Mouse (Mus musculus): ENCODE data around the gene Pygm. TPM values are rescaled to one million over a fixed set of nuclear protein-coding genes. Genes with fewer than 3 reads are reported as not detected.
A peak's percentile ranks its signal among the peaks of the same experiment; 100 is the strongest.

Gene Pygm
- polyA plus RNA-seq, 1 experiment from 2014 or later, result 6.0 TPM

DNA sequence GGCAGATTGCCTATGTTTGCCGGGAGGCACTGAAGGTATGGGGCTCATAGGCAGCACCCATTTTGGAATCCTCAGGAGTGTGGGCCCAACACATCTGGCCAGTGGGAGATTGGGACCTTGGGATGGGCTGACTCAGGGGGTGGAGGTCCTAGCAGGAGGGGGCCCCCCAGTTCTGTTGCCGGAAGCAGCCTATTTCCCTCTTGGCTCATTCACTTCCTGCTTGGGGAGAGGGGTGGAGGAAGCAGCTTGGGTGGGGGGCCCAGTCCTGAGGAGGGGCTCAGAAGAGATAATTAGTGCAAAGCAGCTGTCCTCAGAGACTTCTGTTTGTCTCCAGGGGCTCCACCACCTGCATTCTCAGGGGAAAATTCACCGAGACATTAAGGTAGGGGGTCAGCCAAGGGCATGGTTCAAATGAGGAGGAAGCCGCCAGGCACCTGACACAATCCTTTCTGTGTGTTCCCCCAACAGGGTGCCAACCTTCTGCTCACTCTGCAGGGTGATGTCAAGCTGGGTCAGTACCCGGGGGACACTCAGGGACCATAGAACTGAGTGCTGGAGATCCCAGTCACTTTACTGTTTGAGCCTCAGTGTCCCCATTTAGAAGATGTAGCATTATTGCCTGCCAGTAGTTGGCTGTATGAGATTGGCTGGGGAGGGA, 41.8 kb upstream of the Pygm start:
- no peaks in the 10 kb centered on the region for H3K9me3 ChIP-seq
- H3K9ac ChIP-seq, result no peak overlapping the region
- ATAC-seq (ENCODE audit: insufficient number of reproducible peaks, insufficient read depth, low FRiP score, low TSS enrichment), result no peak
- peak overlapping the region; percentile 95 for H3K4me2 ChIP-seq (replicated peaks)
- H3K4me1 ChIP-seq, result peaks cover 7% of the 10 kb centered on the region; the same call in 1 of the 2 replicates
- H3K36me3 ChIP-seq, result peaks cover 66% of the 10 kb centered on the region
- H3K27me3 ChIP-seq, result no peaks in the 10 kb centered on the region
- WGBS, result 72% methylated on average over 5 of the region's 5 CpGs
- H3K4me3 ChIP-seq, result peak overlapping the region; percentile 65; the same call in 1 of the 2 replicates
- no peak overlapping the region for H3K27ac ChIP-seq

DNA sequence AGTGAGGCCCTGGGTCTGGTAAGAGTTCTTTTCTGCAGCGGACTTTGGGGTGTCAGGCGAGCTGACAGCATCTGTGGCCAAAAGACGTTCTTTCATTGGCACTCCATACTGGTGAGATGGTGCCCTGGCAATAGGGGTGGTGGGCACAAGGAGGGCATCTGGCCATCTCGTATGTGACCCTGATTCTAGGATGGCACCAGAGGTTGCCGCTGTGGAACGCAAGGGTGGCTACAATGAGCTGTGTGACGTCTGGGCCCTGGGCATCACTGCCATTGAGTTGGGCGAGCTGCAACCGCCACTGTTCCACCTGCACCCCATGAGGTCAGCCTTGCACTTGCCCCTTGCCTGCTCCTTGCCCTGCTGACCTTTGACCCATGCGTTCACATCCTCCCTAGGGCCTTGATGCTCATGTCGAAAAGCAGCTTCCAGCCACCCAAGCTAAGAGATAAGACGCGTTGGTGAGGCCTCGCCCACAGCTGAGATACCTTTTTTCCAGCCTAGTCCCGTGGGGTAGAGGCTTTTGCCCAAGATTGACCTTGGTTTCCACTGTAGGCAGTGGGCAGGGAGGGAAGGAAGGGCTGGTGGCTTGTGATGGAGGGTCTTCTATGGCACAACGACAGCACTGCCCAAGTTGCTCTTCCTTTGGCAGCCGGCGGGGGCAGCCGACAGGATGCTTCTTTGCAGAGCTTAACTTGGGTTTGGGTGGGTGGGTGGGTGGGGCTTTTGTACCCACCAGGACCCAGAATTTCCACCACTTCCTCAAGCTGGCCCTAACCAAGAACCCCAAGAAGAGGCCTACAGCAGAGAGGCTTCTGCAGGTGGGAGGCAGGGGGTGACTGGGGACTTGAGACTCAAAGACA, 40.9 kb upstream of the Pygm start:
- Histone ChIP-seq H3K27me3 (no peaks in the 10 kb centered on the region), H3K9me3 (no peaks in the 10 kb centered on the region), H3K36me3 (peaks cover 61% of the 10 kb centered on the region), H3K27ac (no peak overlapping the region), H3K4me2 (replicated peaks) (no peak overlapping the region), H3K4me1 (peaks cover 7% of the 10 kb centered on the region; the same call in 1 of the 2 replicates), H3K4me3 (no peak overlapping the region), H3K9ac (no peak overlapping the region)
- WGBS, result 87% methylated on average over 19 of the region's 19 CpGs
- ATAC-seq (ENCODE audit: insufficient number of reproducible peaks, insufficient read depth, low FRiP score, low TSS enrichment), result no peak

DNA sequence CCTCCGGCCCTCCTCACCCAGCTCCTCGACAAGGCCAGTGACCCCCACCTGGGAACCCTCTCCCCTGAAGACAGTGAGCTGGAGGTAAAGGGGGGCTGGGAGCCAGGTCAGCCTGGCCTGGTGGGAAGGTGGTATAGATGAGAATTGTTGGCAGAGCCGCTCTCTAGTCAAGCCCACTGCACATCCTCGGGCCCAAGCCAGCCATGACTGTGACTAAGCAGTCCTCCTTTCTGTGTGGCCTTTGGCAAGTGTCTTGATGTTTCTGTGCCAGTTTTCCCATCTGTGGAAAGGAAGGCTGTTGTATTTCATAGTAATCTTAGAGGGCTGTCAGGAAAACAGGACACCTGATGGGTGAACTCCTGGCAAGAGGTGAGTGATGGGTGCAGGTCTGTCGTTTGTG, 40.2 kb upstream of the Pygm start:
- Histone ChIP-seq H3K4me2 (replicated peaks) (no peak overlapping the region), H3K9ac (no peak overlapping the region), H3K4me1 (peaks cover 12% of the 10 kb centered on the region), H3K27me3 (no peaks in the 10 kb centered on the region), H3K36me3 (peaks cover 54% of the 10 kb centered on the region), H3K9me3 (no peaks in the 10 kb centered on the region), H3K27ac (no peak overlapping the region), H3K4me3 (no peak overlapping the region)
- WGBS, result 90% methylated on average over 5 of the region's 5 CpGs
- ATAC-seq (ENCODE audit: insufficient number of reproducible peaks, insufficient read depth, low FRiP score, low TSS enrichment), result no peak

DNA sequence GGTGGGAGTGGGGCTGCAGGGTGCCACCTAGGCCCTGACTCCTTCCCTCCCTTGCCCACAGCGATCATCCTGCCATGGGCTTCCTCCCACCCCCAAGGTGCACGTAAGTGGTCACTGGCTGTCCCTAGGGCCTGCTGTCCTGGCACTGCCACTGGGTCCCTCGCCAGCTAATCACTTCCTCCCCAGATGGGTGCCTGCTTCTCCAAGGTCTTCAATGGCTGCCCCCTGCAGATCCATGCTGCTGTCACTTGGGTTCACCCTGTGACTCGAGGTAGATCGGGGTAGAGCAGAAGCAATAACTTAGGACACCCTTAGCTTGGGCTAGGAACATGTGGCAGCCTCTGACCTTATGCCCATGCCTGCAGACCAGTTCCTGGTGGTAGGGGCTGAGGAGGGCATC, 38.2 kb upstream of the Pygm start:
- H3K27me3 ChIP-seq, result no peaks in the 10 kb centered on the region
- H3K36me3 ChIP-seq, result peaks cover 43% of the 10 kb centered on the region
- no peak overlapping the region for H3K4me2 ChIP-seq (replicated peaks)
- no peak overlapping the region for H3K27ac ChIP-seq
- no peak for ATAC-seq (ENCODE audit: insufficient number of reproducible peaks, insufficient read depth, low FRiP score, low TSS enrichment)
- WGBS, result 92% methylated on average over 5 of the region's 5 CpGs
- H3K9ac ChIP-seq, result no peak overlapping the region
- no peaks in the 10 kb centered on the region for H3K9me3 ChIP-seq
- no peak overlapping the region for H3K4me3 ChIP-seq
- peaks cover 12% of the 10 kb centered on the region for H3K4me1 ChIP-seq

DNA sequence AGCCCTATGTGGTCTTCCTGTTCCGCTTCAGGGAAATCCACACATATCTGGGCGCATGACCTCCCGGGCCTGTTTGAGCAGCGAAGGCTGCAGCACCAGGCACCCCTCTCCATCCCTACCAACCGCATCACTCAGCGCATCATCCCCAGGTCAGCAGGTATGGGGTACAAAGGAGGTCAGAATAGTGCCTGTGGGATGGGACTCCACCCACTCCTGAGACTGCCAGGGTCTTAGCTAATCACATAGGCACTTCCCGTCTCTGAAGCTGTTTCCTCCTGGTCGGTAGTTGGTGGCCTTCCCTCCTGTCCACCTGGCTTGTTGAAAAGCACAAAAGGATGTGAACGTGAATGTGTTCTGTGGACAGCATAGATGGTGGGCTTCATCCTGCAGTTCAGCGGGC, 37.5 kb upstream of the Pygm start:
- no peak for ATAC-seq (ENCODE audit: insufficient number of reproducible peaks, insufficient read depth, low FRiP score, low TSS enrichment)
- Histone ChIP-seq H3K9ac (no peak overlapping the region), H3K27me3 (no peaks in the 10 kb centered on the region), H3K9me3 (no peaks in the 10 kb centered on the region), H3K4me3 (no peak overlapping the region), H3K4me1 (peaks cover 18% of the 10 kb centered on the region), H3K27ac (no peak overlapping the region), H3K4me2 (replicated peaks) (no peak overlapping the region), H3K36me3 (peaks cover 43% of the 10 kb centered on the region)
- WGBS, result 89% methylated on average over 10 of the region's 10 CpGs

DNA sequence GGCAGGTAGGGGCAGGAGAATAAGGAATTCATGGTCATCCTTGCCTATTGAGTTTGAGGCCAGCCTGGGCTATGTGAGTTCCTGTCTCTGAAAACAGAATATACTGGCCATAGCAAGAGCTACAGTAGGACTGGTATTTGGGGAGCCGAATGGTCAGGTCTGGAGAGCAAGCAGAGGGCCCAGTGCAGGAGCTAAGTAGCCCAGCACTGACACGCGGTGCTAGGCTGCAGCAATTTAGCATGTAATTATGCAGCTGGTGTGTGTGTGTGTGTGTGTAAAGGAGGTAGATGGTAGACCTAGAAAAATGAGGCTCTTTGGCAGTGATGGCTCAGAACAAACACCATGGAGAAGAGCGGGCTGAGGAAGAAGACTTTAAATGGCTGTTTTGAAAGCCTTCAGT, 36.6 kb upstream of the Pygm start:
- Histone ChIP-seq H3K9ac (no peak overlapping the region), H3K4me2 (replicated peaks) (no peak overlapping the region), H3K36me3 (peaks cover 44% of the 10 kb centered on the region), H3K9me3 (no peaks in the 10 kb centered on the region), H3K27me3 (no peaks in the 10 kb centered on the region), H3K4me3 (no peak overlapping the region), H3K4me1 (peaks cover 18% of the 10 kb centered on the region), H3K27ac (no peak overlapping the region)
- no peak for ATAC-seq (ENCODE audit: insufficient number of reproducible peaks, insufficient read depth, low FRiP score, low TSS enrichment)
- 87% methylated on average over 4 of the region's 4 CpGs for WGBS

DNA sequence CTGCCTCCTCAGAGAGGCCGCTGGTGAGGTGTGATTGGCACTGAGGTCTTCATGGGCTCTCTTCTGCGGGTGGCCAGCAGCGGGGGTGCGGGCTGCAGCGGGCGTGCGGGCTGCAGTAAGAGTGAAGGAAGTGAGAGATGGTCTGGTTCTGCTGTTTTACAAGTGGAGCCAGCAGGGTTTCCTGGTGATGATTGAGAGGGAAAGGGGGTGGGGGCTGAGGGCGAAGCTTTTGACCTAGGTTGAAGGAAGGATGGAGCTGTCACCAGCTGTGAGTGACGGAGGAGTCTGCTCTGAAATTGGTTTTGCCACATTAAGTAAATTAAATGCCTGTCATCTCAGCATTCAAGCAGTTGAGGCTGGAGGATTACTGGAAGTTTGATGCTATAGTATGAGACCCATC, 35.5 kb upstream of the Pygm start:
- H3K4me1 ChIP-seq, result peaks cover 18% of the 10 kb centered on the region
- H3K36me3 ChIP-seq, result peaks cover 54% of the 10 kb centered on the region
- no peak overlapping the region for H3K4me3 ChIP-seq
- peak overlapping the region; percentile 54; the same call in 1 of the 2 replicates for H3K27ac ChIP-seq
- no peaks in the 10 kb centered on the region for H3K27me3 ChIP-seq
- H3K9me3 ChIP-seq, result no peaks in the 10 kb centered on the region
- no peak overlapping the region for H3K9ac ChIP-seq
- no peak overlapping the region for H3K4me2 ChIP-seq (replicated peaks)
- ATAC-seq (ENCODE audit: insufficient number of reproducible peaks, insufficient read depth, low FRiP score, low TSS enrichment), result no peak
- WGBS, result 48% methylated on average over 9 of the region's 9 CpGs

DNA sequence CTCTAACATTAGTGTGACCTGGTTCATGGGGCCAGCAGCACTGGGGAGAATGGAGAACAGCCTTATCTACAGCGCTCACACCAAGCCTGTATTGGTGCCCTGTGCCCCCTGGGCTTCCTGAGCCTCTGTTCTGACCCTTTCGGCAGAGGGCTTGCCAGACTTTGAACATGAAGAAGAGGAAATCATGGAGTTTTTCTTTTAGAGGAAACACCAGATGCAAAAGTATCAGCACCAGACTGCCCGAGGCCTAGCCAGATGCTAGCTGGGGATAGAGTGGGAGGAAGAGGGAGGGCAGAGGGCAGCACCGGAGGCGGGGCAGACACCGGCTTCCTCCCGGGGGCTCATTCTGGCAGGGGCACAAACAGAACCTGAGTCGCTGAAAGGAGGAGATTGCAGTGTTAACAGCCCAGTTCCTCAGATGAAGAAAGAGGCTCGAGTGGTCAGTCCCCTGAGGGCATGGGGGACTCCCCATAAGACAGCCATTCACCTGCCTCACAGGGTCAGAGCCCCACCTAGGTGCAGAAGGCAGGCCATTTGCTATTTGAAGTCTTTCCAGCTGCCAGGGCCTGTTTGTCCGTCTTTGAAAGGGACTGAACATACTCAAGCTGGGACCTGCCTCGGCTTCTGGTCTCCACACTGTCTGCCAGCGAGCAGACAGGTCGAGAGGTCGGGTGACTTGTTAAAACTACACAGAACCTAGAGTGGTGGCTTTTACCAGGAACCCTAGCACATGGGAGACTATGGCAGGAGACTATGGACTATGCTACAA, 34.8 kb upstream of the Pygm start:
- Histone ChIP-seq H3K4me3 (no peak overlapping the region), H3K4me1 (peaks cover 18% of the 10 kb centered on the region), H3K27ac (peak overlapping the region; percentile 46; the same call in 1 of the 2 replicates), H3K9me3 (no peaks in the 10 kb centered on the region), H3K4me2 (replicated peaks) (no peak overlapping the region), H3K36me3 (peaks cover 50% of the 10 kb centered on the region), H3K27me3 (no peaks in the 10 kb centered on the region), H3K9ac (0 out of 2 replicates have a peak overlapping the region, but pooled peaks have one; percentile 7)
- ATAC-seq (ENCODE audit: insufficient number of reproducible peaks, insufficient read depth, low FRiP score, low TSS enrichment), result no peak
- 17% methylated on average over 14 of the region's 14 CpGs for WGBS

DNA sequence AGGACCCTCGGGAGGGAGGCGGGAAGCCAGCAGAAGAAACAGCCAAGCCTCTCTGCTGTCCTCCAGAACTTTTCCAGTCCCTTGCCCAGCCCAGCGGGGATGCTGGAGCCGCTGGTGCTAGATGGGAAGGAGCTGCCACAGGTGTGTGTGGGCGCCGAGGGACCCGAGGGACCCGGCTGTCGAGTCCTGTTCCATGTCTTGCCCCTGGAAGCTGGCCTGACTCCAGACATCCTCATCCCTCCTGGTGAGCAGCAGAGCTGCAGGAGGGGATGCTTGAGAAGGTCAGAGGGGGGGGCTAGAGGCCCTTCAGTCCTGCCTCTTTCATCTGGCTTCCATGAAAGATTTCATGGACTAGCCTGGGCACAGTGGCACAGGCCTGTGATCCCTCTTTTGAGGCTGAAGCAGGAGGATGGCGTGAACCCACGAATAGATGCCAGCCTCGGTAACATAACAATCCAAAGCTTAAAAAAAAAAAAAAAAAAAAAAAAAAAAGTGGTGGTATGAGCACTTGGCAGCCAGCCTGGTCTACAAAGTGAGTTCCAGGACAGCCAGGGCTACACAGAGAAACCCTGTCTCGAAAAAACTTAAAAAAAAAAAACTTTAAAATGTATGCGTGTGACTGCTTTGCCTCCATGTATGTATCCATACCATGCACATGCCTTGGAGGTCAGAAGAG, 32.6 kb upstream of the Pygm start:
- H3K4me1 ChIP-seq, result peaks cover 18% of the 10 kb centered on the region
- ATAC-seq (ENCODE audit: insufficient number of reproducible peaks, insufficient read depth, low FRiP score, low TSS enrichment), result no peak
- H3K27ac ChIP-seq, result no peak overlapping the region
- H3K4me3 ChIP-seq, result no peak overlapping the region
- H3K9me3 ChIP-seq, result no peaks in the 10 kb centered on the region
- 66% methylated on average over 14 of the region's 14 CpGs for WGBS
- H3K27me3 ChIP-seq, result no peaks in the 10 kb centered on the region
- peaks cover 30% of the 10 kb centered on the region for H3K36me3 ChIP-seq
- no peak overlapping the region for H3K4me2 ChIP-seq (replicated peaks)
- 0 out of 2 replicates have a peak overlapping the region, but pooled peaks have one; percentile 7 for H3K9ac ChIP-seq

DNA sequence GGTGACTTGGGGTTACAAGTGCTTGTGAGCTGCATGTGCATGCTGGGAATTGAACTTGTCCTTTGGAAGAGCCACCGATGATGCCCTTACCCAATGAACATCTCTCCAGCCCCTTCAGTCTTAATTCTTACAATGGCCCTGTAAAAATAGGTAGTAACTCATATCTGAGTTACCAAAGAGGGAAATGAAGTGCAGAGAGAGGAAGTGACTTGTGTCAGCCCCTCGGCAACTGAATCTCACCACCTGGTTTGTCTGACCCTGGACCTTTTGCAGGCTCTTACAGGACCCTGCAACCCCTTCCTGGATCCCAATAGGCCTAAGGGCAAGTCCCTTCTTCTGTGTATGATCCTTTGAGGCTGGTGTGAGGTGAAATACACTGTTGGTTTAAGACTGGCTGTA, 32.1 kb upstream of the Pygm start:
- H3K4me3 ChIP-seq, result no peak overlapping the region
- peaks cover 18% of the 10 kb centered on the region for H3K4me1 ChIP-seq
- peaks cover 24% of the 10 kb centered on the region; the same call in 1 of the 2 replicates for H3K36me3 ChIP-seq
- H3K27ac ChIP-seq, result no peak overlapping the region
- no peaks in the 10 kb centered on the region for H3K9me3 ChIP-seq
- H3K27me3 ChIP-seq, result no peaks in the 10 kb centered on the region
- no peak overlapping the region for H3K4me2 ChIP-seq (replicated peaks)
- H3K9ac ChIP-seq, result no peak overlapping the region
- WGBS, result 81% methylated on average over 2 of the region's 2 CpGs
- no peak for ATAC-seq (ENCODE audit: insufficient number of reproducible peaks, insufficient read depth, low FRiP score, low TSS enrichment)

DNA sequence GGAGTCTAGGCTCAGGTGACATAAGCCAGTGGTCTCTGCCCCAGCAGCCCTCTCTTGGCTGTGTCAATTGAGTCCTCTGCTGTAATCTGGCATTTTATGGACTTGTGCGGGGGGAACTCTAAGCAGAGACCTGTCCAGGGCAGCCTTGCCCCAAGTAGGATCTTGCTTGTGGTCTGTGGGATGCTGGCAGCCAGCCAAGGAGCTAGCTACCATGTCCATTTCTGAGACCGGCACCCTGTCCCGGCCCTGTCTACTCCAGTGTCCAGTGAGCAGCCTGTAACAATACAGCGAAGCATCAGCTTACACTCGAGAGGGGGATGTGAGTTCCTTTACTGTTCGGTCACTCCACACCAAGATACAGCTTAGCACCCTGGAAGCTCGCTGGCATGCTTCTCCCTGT, 30.2 kb upstream of the Pygm start:
- Histone ChIP-seq H3K4me3 (no peak overlapping the region), H3K27ac (no peak overlapping the region), H3K27me3 (no peaks in the 10 kb centered on the region), H3K36me3 (peaks cover 18% of the 10 kb centered on the region; the same call in 1 of the 2 replicates), H3K9ac (no peak overlapping the region), H3K9me3 (no peaks in the 10 kb centered on the region), H3K4me2 (replicated peaks) (no peak overlapping the region), H3K4me1 (peaks cover 13% of the 10 kb centered on the region)
- no peak for ATAC-seq (ENCODE audit: insufficient number of reproducible peaks, insufficient read depth, low FRiP score, low TSS enrichment)
- 79% methylated on average over 7 of the region's 7 CpGs for WGBS
